Mouse (Mus musculus): ENCODE data around the gene Ndel1. TPM values are rescaled to one million over a fixed set of nuclear protein-coding genes. Genes with fewer than 3 reads are reported as not detected.

Ndel1 gene
- polyA plus RNA-seq, 1 experiment from 2014 or later: 68.5 TPM

DNA sequence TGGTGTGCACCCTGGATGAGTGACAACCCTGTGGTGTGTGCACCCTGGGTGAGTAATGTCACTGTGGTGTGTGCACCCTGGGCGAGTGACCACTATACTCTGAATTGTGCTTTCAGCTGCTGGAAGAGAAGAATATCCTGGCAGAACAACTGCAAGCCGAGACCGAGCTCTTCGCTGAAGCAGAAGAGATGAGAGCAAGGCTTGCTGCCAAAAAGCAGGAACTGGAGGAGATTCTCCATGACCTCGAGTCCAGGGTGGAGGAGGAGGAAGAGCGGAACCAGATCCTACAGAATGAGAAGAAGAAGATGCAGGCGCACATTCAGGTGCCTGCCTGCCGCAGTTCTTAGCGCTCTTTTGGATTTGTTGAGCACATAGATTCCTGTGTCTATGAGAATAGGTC lies 84.4 kb downstream of the Ndel1 start:
- Histone ChIP-seq H3K36me3 (ENCODE audit: control insufficient read depth, insufficient read depth, low read length) (peaks cover 97% of the 10 kb centered on the region), H3K4me2 (replicated peaks; ENCODE audit: low read depth, low read length) (no peak overlapping the region), H3K4me1 (ENCODE audit: control insufficient read depth, insufficient read depth, low read length) (no peaks in the 10 kb centered on the region), H3K27me3 (ENCODE audit: control insufficient read depth, insufficient read depth, low read length) (no peaks in the 10 kb centered on the region), H3K4me3 (ENCODE audit: low read depth, low read length) (no peak overlapping the region), H3K27ac (ENCODE audit: low read length) (no peak overlapping the region), H3K9ac (replicated peaks; ENCODE audit: low read depth, low read length) (no peak overlapping the region), H3K9me3 (ENCODE audit: control insufficient read depth, low read depth, low read length) (no peaks in the 10 kb centered on the region)
- no peak for ATAC-seq (ENCODE audit: insufficient number of reproducible peaks, insufficient read depth, low FRiP score, low read depth)
- WGBS: 90% methylated on average over 9 of the region's 9 CpGs

DNA sequence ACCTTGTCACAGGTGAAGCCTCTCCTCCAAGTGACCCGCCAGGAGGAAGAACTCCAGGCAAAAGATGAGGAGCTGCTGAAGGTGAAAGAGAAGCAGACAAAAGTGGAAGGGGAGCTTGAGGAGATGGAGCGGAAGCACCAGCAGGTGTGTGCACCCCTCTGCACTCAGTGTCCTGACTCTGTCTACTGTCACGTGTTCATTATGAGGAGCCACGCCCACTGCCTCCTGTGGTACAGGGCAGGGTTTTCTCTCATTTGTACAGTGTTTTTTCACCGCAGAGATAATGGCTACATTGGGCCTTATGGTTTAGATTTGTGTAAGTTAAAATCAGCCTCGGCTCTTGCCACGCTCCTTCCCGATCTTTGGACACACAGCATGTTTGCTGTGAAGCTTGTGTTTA lies 85.8 kb downstream of the Ndel1 start:
- 79% methylated on average over 8 of the region's 8 CpGs for WGBS
- ATAC-seq (ENCODE audit: insufficient number of reproducible peaks, insufficient read depth, low FRiP score, low read depth): no peak
- Histone ChIP-seq H3K4me3 (ENCODE audit: low read depth, low read length) (no peak overlapping the region), H3K27me3 (ENCODE audit: control insufficient read depth, insufficient read depth, low read length) (no peaks in the 10 kb centered on the region), H3K4me2 (replicated peaks; ENCODE audit: low read depth, low read length) (no peak overlapping the region), H3K9ac (replicated peaks; ENCODE audit: low read depth, low read length) (no peak overlapping the region), H3K4me1 (ENCODE audit: control insufficient read depth, insufficient read depth, low read length) (no peaks in the 10 kb centered on the region), H3K27ac (ENCODE audit: low read length) (no peak overlapping the region), H3K9me3 (ENCODE audit: control insufficient read depth, low read depth, low read length) (no peaks in the 10 kb centered on the region), H3K36me3 (ENCODE audit: control insufficient read depth, insufficient read depth, low read length) (peaks cover 96% of the 10 kb centered on the region)

DNA sequence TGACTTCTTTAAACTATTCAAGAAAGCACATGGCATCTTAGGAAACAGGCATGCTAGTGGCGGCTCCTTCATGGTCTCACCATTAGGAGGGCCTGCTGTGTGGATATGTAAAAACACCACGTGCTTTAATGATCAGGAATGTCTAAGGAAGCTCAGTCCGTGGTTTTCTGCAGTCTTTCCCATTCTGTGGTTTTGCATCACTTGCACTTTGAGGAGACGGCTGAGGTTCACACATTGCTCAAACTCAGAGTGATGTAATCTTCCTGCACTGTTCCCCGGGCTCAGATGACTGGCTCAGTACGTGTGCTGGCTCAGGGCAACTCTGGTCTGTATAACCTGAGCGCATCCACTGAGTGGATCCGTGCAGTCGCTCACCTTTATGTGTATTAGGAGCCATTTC lies 89.3 kb downstream of the Ndel1 start:
- no peaks in the 10 kb centered on the region for H3K27me3 ChIP-seq (ENCODE audit: control insufficient read depth, insufficient read depth, low read length)
- peaks cover 78% of the 10 kb centered on the region for H3K36me3 ChIP-seq (ENCODE audit: control insufficient read depth, insufficient read depth, low read length)
- no peak overlapping the region for H3K4me2 ChIP-seq (replicated peaks; ENCODE audit: low read depth, low read length)
- no peak for ATAC-seq (ENCODE audit: insufficient number of reproducible peaks, insufficient read depth, low FRiP score, low read depth)
- H3K9ac ChIP-seq (replicated peaks; ENCODE audit: low read depth, low read length): no peak overlapping the region
- no peaks in the 10 kb centered on the region for H3K4me1 ChIP-seq (ENCODE audit: control insufficient read depth, insufficient read depth, low read length)
- H3K9me3 ChIP-seq (ENCODE audit: control insufficient read depth, low read depth, low read length): no peaks in the 10 kb centered on the region
- no peak overlapping the region for H3K27ac ChIP-seq (ENCODE audit: low read length)
- H3K4me3 ChIP-seq (ENCODE audit: low read depth, low read length): no peak overlapping the region
- 88% methylated on average over 9 of the region's 9 CpGs for WGBS

DNA sequence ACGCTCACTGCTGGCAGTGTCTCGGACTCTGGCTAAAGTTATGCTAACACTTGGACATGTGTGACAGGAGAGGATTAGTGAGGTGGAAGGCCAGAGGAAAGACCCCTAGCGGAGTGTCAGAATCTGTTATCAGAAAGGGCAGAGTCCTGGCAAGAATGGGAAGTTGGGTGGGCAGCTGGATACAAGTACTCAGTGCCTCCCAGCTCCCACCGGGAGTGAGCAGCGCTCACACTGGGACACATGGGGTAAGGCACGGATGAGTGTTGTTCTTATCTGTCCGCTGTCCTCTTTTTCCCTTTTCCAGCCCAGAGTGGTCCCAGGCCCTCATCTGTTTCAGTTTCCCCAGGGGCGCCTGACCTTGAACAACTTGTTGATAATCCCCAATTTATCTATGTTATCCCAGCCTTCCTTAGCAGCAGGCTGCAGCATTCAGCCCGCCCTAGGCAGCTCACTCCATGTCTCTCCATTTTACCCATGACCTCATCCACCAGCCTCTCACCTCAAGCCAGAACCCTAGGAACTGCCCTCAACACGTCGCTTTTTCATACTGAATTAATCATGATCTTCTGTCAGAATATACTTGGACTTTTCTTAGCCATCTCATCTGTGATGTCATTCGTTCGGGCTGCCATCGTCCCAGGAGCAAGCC lies 91.1 kb downstream of the Ndel1 start:
- WGBS: 73% methylated on average over 14 of the region's 14 CpGs
- no peak overlapping the region for H3K9ac ChIP-seq (replicated peaks; ENCODE audit: low read depth, low read length)
- H3K27ac ChIP-seq (ENCODE audit: low read length): no peak overlapping the region
- H3K4me2 ChIP-seq (replicated peaks; ENCODE audit: low read depth, low read length): no peak overlapping the region
- H3K27me3 ChIP-seq (ENCODE audit: control insufficient read depth, insufficient read depth, low read length): no peaks in the 10 kb centered on the region
- ATAC-seq (ENCODE audit: insufficient number of reproducible peaks, insufficient read depth, low FRiP score, low read depth): no peak
- H3K36me3 ChIP-seq (ENCODE audit: control insufficient read depth, insufficient read depth, low read length): peaks cover 73% of the 10 kb centered on the region
- no peaks in the 10 kb centered on the region for H3K9me3 ChIP-seq (ENCODE audit: control insufficient read depth, low read depth, low read length)
- H3K4me1 ChIP-seq (ENCODE audit: control insufficient read depth, insufficient read depth, low read length): no peaks in the 10 kb centered on the region
- no peak overlapping the region for H3K4me3 ChIP-seq (ENCODE audit: low read depth, low read length)

DNA sequence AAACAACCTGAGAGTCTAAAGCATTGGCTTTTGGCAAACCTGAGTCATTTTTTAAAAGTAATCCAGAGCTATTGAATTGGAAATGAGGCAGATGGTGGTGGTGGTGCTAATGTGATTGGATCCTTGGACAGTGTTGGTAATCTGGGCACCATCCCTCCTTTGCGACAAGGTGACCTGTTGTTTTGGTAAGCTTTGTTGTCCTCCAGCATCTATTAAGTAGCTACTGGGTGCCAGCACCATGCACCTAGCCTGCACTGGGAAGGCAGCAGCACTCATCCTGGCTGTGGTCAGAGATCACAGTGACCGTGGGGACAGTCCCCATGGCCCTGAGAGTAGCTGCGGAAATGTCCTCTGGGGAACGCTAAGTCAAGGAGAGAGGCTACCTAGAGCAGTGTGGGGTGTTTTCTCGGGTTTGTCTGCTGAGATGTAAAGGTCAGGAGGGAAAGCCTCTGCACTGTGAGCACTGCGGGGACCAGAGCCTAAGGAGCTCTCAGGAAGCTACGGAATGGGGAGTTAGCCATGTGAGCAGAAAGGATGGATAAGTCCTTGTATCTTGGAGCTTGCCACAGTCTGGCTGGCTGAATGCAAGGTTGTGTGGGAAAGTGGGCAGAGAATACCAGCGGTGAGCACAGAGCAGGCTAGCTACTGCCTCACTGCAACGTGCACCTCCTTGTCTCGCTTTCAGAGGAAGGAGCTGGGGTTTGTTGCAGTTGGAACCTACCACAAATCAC lies 91.8 kb downstream of the Ndel1 start:
- H3K9ac ChIP-seq (replicated peaks; ENCODE audit: low read depth, low read length): no peak overlapping the region
- no peaks in the 10 kb centered on the region for H3K9me3 ChIP-seq (ENCODE audit: control insufficient read depth, low read depth, low read length)
- no peak overlapping the region for H3K4me2 ChIP-seq (replicated peaks; ENCODE audit: low read depth, low read length)
- H3K4me3 ChIP-seq (ENCODE audit: low read depth, low read length): no peak overlapping the region
- H3K27me3 ChIP-seq (ENCODE audit: control insufficient read depth, insufficient read depth, low read length): no peaks in the 10 kb centered on the region
- ATAC-seq (ENCODE audit: insufficient number of reproducible peaks, insufficient read depth, low FRiP score, low read depth): no peak
- H3K4me1 ChIP-seq (ENCODE audit: control insufficient read depth, insufficient read depth, low read length): no peaks in the 10 kb centered on the region
- H3K27ac ChIP-seq (ENCODE audit: low read length): no peak overlapping the region
- WGBS: 82% methylated on average over 10 of the region's 10 CpGs
- H3K36me3 ChIP-seq (ENCODE audit: control insufficient read depth, insufficient read depth, low read length): peaks cover 73% of the 10 kb centered on the region

DNA sequence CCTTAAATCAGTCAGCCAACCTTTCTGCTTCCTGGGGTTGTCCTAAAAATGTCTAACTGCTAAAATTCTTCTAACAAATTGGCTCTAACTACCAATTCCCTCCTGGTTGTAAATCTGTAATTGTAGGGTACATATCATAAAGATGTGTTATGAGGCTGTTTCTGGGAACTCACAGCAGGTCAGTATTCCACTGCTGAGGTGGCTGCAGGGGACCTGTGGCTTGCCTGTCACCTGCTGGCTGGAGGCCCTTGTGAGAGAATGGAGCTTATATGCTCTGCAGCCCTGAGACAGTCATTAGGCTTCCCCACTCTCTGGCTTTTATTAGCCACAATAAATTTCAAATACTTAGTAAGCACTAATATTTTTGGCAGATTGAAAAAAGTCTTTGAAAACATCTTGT lies 92.8 kb downstream of the Ndel1 start:
- Histone ChIP-seq H3K9me3 (ENCODE audit: control insufficient read depth, low read depth, low read length) (no peaks in the 10 kb centered on the region), H3K4me2 (replicated peaks; ENCODE audit: low read depth, low read length) (no peak overlapping the region), H3K27me3 (ENCODE audit: control insufficient read depth, insufficient read depth, low read length) (no peaks in the 10 kb centered on the region), H3K4me3 (ENCODE audit: low read depth, low read length) (no peak overlapping the region), H3K27ac (ENCODE audit: low read length) (no peak overlapping the region), H3K36me3 (ENCODE audit: control insufficient read depth, insufficient read depth, low read length) (peaks cover 67% of the 10 kb centered on the region), H3K4me1 (ENCODE audit: control insufficient read depth, insufficient read depth, low read length) (no peaks in the 10 kb centered on the region), H3K9ac (replicated peaks; ENCODE audit: low read depth, low read length) (no peak overlapping the region)
- ATAC-seq (ENCODE audit: insufficient number of reproducible peaks, insufficient read depth, low FRiP score, low read depth): no peak

DNA sequence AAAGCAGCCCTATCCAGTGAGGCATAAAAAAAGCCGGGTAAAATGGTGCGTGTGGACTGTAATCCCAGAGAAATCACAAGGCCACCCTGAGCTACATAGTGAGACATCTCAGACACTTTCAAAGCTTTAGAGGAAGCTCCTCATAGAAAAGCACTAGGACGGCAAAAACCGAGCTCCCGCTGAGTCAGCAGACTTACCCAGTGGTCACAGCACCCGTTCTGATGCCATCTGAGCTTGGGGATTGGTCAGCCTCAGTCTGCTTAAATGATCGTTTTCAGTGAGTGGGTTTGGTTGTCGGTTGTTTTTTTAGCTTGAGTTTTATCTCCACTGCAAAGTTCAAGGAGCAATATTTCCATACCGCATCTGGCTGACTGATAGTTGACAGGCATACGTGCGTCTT lies 93.7 kb downstream of the Ndel1 start:
- 84% methylated on average over 11 of the region's 11 CpGs for WGBS
- H3K4me2 ChIP-seq (replicated peaks; ENCODE audit: low read depth, low read length): no peak overlapping the region

DNA sequence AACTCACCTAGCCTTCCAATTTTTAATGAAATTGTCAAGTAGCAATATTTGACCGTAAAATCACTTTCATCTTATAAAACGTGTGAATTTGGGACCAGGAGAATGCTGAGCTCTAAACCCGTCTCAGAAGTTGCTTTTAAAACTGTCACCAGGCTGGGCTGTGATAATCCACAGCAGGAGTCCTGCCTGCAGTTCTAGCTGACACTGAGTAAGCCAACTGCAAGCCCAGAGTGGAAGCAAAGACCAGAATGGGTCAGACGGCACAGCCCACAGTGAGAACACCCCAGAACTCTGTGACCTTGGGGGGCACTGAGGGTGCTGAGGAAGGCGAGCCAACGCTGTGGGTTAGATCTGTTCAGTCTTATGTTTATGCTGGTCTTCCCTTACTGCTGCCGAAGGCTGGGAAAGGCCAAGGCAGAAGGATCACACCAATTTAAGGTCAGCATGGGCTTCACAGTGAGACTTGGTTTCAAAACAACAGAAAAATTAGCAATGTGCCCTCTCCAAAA lies 95.5 kb downstream of the Ndel1 start:
- 84% methylated on average over 7 of the region's 7 CpGs for WGBS
- no peak for ATAC-seq (ENCODE audit: insufficient number of reproducible peaks, insufficient read depth, low FRiP score, low read depth)
- no peak overlapping the region for H3K4me3 ChIP-seq (ENCODE audit: low read depth, low read length)
- peaks cover 68% of the 10 kb centered on the region for H3K36me3 ChIP-seq (ENCODE audit: control insufficient read depth, insufficient read depth, low read length)
- H3K9ac ChIP-seq (replicated peaks; ENCODE audit: low read depth, low read length): no peak overlapping the region
- no peak overlapping the region for H3K27ac ChIP-seq (ENCODE audit: low read length)
- H3K4me1 ChIP-seq (ENCODE audit: control insufficient read depth, insufficient read depth, low read length): no peaks in the 10 kb centered on the region
- no peak overlapping the region for H3K4me2 ChIP-seq (replicated peaks; ENCODE audit: low read depth, low read length)
- no peaks in the 10 kb centered on the region for H3K9me3 ChIP-seq (ENCODE audit: control insufficient read depth, low read depth, low read length)
- H3K27me3 ChIP-seq (ENCODE audit: control insufficient read depth, insufficient read depth, low read length): no peaks in the 10 kb centered on the region

More for the DNA sequence above, 93.7 kb downstream of the Ndel1 start:
- no peak overlapping the region for H3K9ac ChIP-seq (replicated peaks; ENCODE audit: low read depth, low read length)
- H3K36me3 ChIP-seq (ENCODE audit: control insufficient read depth, insufficient read depth, low read length): peaks cover 68% of the 10 kb centered on the region
- no peak for ATAC-seq (ENCODE audit: insufficient number of reproducible peaks, insufficient read depth, low FRiP score, low read depth)
- H3K4me1 ChIP-seq (ENCODE audit: control insufficient read depth, insufficient read depth, low read length): no peaks in the 10 kb centered on the region
- no peak overlapping the region for H3K27ac ChIP-seq (ENCODE audit: low read length)
- no peaks in the 10 kb centered on the region for H3K9me3 ChIP-seq (ENCODE audit: control insufficient read depth, low read depth, low read length)
- no peak overlapping the region for H3K4me3 ChIP-seq (ENCODE audit: low read depth, low read length)
- H3K27me3 ChIP-seq (ENCODE audit: control insufficient read depth, insufficient read depth, low read length): no peaks in the 10 kb centered on the region
